Mouse (Mus musculus) neural tube, embryonic 11.5 days (tissue): Measurements from ENCODE around the gene Klhdc8b. TPM values are rescaled to one million over a fixed set of nuclear protein-coding genes. Genes with fewer than 3 reads are reported as not detected.
A peak's percentile ranks its signal among the peaks of the same experiment; 100 is the strongest.

Experiments used
- ATAC-seq: fragments of 200-750 bp; cut with Nextera tagmentation; 2 replicates; pipeline ENCODE4 v1.8.0; 2017; ENCODE audit warnings: moderate number of reproducible peaks, mild to moderate bottlenecking, moderate TSS enrichment, moderate library complexity; ENCODE audit not compliant: insufficient read depth, low FRiP score, low TSS enrichment
- DNase-seq: peaks from one replicate; pipeline ENCODE4 v3.0.0-alpha.2; 2015; ENCODE audit warnings: low spot score
- H3K27ac ChIP-seq: fragments of 300-500 bp; sonication (generic); 2 replicates; pipeline ENCODE4 v1.5.1; 2014; ENCODE audit warnings: low read depth, mild to moderate bottlenecking, low read length
- H3K27me3 ChIP-seq: fragments of 300-500 bp; sonication (generic); 2 replicates; pipeline ENCODE4 v1.6.1; 2014; ENCODE audit warnings: mild to moderate bottlenecking, low read length, mixed read lengths; ENCODE audit not compliant: control insufficient read depth, insufficient read depth
- H3K36me3 ChIP-seq: fragments of 300-500 bp; sonication (generic); 2 replicates; pipeline ENCODE4 v1.6.1; 2014; ENCODE audit warnings: mild to moderate bottlenecking, low read length, moderate library complexity, mixed read lengths; ENCODE audit not compliant: control insufficient read depth, insufficient read depth
- H3K4me1 ChIP-seq: fragments of 300-500 bp; sonication (generic); 2 replicates; pipeline ENCODE4 v1.6.1; 2014; ENCODE audit warnings: low read length, mixed read lengths; ENCODE audit not compliant: control insufficient read depth, insufficient read depth
- H3K4me2 ChIP-seq: fragments of 300-500 bp; sonication (generic); 2 replicates; pipeline ENCODE4 v1.6.1; 2014; ENCODE audit warnings: low read depth, mild to moderate bottlenecking, moderate library complexity
- H3K4me3 ChIP-seq: fragments of 300-500 bp; sonication (generic); 2 replicates; pipeline ENCODE4 v1.5.1; 2014; ENCODE audit warnings: low read depth, low read length
- H3K9ac ChIP-seq: fragments of 300-500 bp; sonication (generic); 2 replicates; pipeline ENCODE4 v1.6.1; 2014; ENCODE audit warnings: mild to moderate bottlenecking, low read length
- H3K9me3 ChIP-seq: fragments of 300-500 bp; sonication (generic); 2 replicates; pipeline ENCODE4 v1.6.1; 2016; ENCODE audit warnings: low read length; ENCODE audit not compliant: control insufficient read depth
- WGBS: fragments of 180-500 bp; shearing (Covaris S2); extraction: QIAGEN DNeasy Blood & Tissue Kit; methylation state at CpG from one replicate; pipeline ENCODE4 v1.1.7; 2014; 5-methylcytosine and 5-hydroxymethylcytosine counted together
- polyA plus RNA-seq: library from polyadenylated mRNA; unstranded; fragments of >200 nt; fragmentation: Nextera tagmentation; extraction: Ambion mirVana; gene quantifications from 2 replicates; pipeline ENCODE4 v1.2.1, GENCODE M21; 2014

Gene Klhdc8b
- polyA plus RNA-seq, 1 experiment from 2014 or later = 28.9 TPM

GRCm38 (mm10) chr9:108450292-108451169 is 10.8 kb downstream of the Klhdc8b start:
- Histone ChIP-seq H3K9ac (0 out of 2 replicates have a peak overlapping the region, but pooled peaks have one; percentile 14), H3K4me2 (peak overlapping the region; percentile 91), H3K4me1 (peaks cover 16% of the 10 kb centered on the region), H3K36me3 (no peaks in the 10 kb centered on the region), H3K27ac (peak overlapping the region; percentile 73), H3K9me3 (no peaks in the 10 kb centered on the region), H3K4me3 (peak overlapping the region; percentile 10; the same call in 1 of the 2 replicates), H3K27me3 (no peaks in the 10 kb centered on the region)
- DNase-seq (peak; percentile 62), ATAC-seq (peak; percentile 56)
- 69% methylated on average over 21 of the region's 21 CpGs for WGBS

- H3K27ac ChIP-seq = peak overlapping the region; percentile 73; the same call in 1 of the 2 replicates
These were observed 11.5 kb downstream of the Klhdc8b start for GRCm38 (mm10) chr9:108449860-108450259.

GRCm38 (mm10) chr9:108445125-108445524 is 16.3 kb downstream of the Klhdc8b start:
- H3K27ac ChIP-seq = no peak overlapping the region
- H3K4me2 ChIP-seq = no peak overlapping the region
- no peaks in the 10 kb centered on the region for H3K9me3 ChIP-seq
- DNase-seq (no peak), ATAC-seq (no peak)
- H3K4me3 ChIP-seq = no peak overlapping the region
- no peak overlapping the region for H3K9ac ChIP-seq
- 74% methylated on average over 9 of the region's 9 CpGs for WGBS
- peaks cover 9% of the 10 kb centered on the region for H3K4me1 ChIP-seq
- no peaks in the 10 kb centered on the region for H3K36me3 ChIP-seq
- H3K27me3 ChIP-seq = no peaks in the 10 kb centered on the region

More at GRCm38 (mm10) chr9:108449860-108450259, 11.5 kb downstream of the Klhdc8b start:
- H3K4me3 ChIP-seq = no peak overlapping the region
- ATAC-seq = peak; percentile 59
- H3K9ac ChIP-seq = no peak overlapping the region
- H3K4me2 ChIP-seq = peak overlapping the region; percentile 91
- 46% methylated on average over 4 of the region's 4 CpGs for WGBS
- H3K4me1 ChIP-seq = peaks cover 16% of the 10 kb centered on the region
- no peaks in the 10 kb centered on the region for H3K27me3 ChIP-seq
- H3K9me3 ChIP-seq = no peaks in the 10 kb centered on the region
- peak; percentile 81 for DNase-seq
- H3K36me3 ChIP-seq = no peaks in the 10 kb centered on the region

GRCm38 (mm10) chr9:108441236-108441919 is 20.0 kb downstream of the Klhdc8b start:
- ATAC-seq = no peak
- Histone ChIP-seq H3K4me2 (no peak overlapping the region), H3K4me1 (no peaks in the 10 kb centered on the region; the same call in 1 of the 2 replicates), H3K36me3 (no peaks in the 10 kb centered on the region), H3K4me3 (no peak overlapping the region), H3K9me3 (no peaks in the 10 kb centered on the region), H3K27me3 (no peaks in the 10 kb centered on the region), H3K27ac (no peak overlapping the region), H3K9ac (no peak overlapping the region)
- no peak for DNase-seq
- 91% methylated on average over 11 of the region's 11 CpGs for WGBS

- DNase-seq = no peak
- Histone ChIP-seq H3K4me2 (no peak overlapping the region), H3K4me3 (no peak overlapping the region), H3K27ac (no peak overlapping the region), H3K9me3 (no peaks in the 10 kb centered on the region), H3K27me3 (no peaks in the 10 kb centered on the region), H3K9ac (no peak overlapping the region), H3K4me1 (no peaks in the 10 kb centered on the region; the same call in 1 of the 2 replicates), H3K36me3 (no peaks in the 10 kb centered on the region)
- WGBS = 78% methylated on average over 5 of the region's 5 CpGs
- no peak for ATAC-seq
These were observed 20.9 kb downstream of the Klhdc8b start for GRCm38 (mm10) chr9:108440485-108440884.

DNA sequence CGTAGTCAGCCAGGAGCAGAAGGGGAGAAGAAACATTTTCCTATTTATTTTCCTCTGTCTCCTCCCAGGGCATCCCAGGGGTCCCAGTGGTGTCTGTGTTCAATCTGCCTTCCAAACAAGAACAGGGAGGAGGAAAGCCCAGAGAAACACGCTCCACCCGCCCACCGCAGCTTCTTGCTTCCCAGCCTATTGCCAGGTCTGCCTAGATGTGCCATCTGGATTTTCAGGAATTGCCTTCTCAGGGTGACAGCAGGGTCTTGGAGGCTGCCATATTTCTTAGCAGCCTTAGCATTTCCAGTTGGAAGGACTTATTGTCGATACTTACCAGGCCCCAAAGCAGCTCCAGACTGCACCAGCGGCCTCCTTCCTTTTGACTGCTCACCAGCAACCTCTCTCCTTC is 22.2 kb downstream of the Klhdc8b start:
- Histone ChIP-seq H3K4me3 (no peak overlapping the region), H3K9me3 (no peaks in the 10 kb centered on the region), H3K4me1 (no peaks in the 10 kb centered on the region; the same call in 1 of the 2 replicates), H3K4me2 (no peak overlapping the region), H3K9ac (no peak overlapping the region), H3K36me3 (no peaks in the 10 kb centered on the region), H3K27me3 (no peaks in the 10 kb centered on the region), H3K27ac (no peak overlapping the region)
- whole genome bisulfite sequencing = 82% methylated on average over 6 of the region's 6 CpGs
- DNase-seq = no peak
- no peak for ATAC-seq

DNA sequence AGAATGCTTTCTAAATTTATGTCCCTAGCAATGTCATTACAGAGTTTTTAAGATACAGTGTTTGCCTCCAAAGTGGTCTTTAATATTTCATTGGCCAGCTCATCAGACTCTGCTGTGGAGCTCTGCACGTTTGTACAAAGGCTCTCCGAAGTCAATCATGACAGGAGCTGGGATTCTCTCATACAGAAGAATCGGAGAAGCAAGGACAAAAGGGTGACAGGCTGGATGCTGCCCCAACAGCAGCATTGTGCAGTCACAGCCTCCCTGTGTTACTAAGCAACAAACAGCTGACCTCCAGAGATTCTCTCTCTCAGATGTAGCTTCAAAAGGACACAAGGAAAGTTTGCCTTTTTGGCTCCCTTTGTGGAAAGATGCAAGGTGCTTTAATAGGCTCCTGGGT is 25.2 kb downstream of the Klhdc8b start, which contains the start of gene BC048562:
BC048562 (plus strand) TSS at position 301 of the 400 bp plus-strand sequence.
- Histone ChIP-seq H3K27me3 (no peaks in the 10 kb centered on the region), H3K9ac (no peak within 1 kb of the TSS), H3K9me3 (no peaks in the 10 kb centered on the region), H3K4me3 (no peak within 1 kb of the TSS), H3K36me3 (no peaks in the 10 kb centered on the region), H3K4me1 (peaks cover 5% of the 10 kb centered on the region; the same call in 1 of the 2 replicates), H3K4me2 (no peak within 1 kb of the TSS), H3K27ac (no peak within 1 kb of the TSS)
- ATAC-seq (no peak), DNase-seq (no peak)
- WGBS = 57% methylated on average over 3 of the region's 3 CpGs

GRCm38 (mm10) chr9:108431431-108432067 is 29.8 kb downstream of the Klhdc8b start:
- 0 out of 2 replicates have a peak, but pooled peaks cover 5% of the 10 kb centered on the region for H3K4me1 ChIP-seq
- H3K27ac ChIP-seq = no peak overlapping the region
- no peak overlapping the region; the same call in 1 of the 2 replicates for H3K9ac ChIP-seq
- no peaks in the 10 kb centered on the region for H3K9me3 ChIP-seq
- H3K27me3 ChIP-seq = no peaks in the 10 kb centered on the region
- ATAC-seq (no peak), DNase-seq (peak; percentile 65)
- H3K4me2 ChIP-seq = peak overlapping the region; percentile 37
- 42% methylated on average over 32 of the region's 32 CpGs for WGBS
- peak overlapping the region; percentile 3; the same call in 1 of the 2 replicates for H3K4me3 ChIP-seq
- no peaks in the 10 kb centered on the region for H3K36me3 ChIP-seq
